Mouse (Mus musculus) liver, postnatal 0 days (tissue): ENCODE measurements around the gene Adh6b.

Source experiments
- CTCF ChIP-seq: sonication (generic); IDR thresholded peaks from 2 replicates; pipeline ENCODE4 v1.5.1; 2016; ENCODE audit warnings: antibody characterized with exemption, low read depth
- EP300 ChIP-seq: IDR thresholded peaks from 2 replicates; pipeline ENCODE4 v1.6.1; 2016; ENCODE audit warnings: antibody characterized with exemption, low read depth, mild to moderate bottlenecking

GRCm38 (mm10) chr3:138360721-138361120 lies 19.1 kb downstream of the Adh6b start:
- TF ChIP-seq CTCF = no peak
- TF ChIP-seq EP300 = no peak
